Mouse (Mus musculus) activated CD4-positive, CD25-positive, alpha-beta regulatory T cell, adult 4 months (primary cell): ENCODE measurements at regions not wholly inside any gene's neighbourhood (a gene's known extent, or its start where the extent isn't known, plus 50 kb on each side); places are given as distances from the start of the nearest gene placed in this dataset.

Source experiments
- ATAC-seq: one replicate; pipeline ENCODE4 v1.8.0; 2017

DNA sequence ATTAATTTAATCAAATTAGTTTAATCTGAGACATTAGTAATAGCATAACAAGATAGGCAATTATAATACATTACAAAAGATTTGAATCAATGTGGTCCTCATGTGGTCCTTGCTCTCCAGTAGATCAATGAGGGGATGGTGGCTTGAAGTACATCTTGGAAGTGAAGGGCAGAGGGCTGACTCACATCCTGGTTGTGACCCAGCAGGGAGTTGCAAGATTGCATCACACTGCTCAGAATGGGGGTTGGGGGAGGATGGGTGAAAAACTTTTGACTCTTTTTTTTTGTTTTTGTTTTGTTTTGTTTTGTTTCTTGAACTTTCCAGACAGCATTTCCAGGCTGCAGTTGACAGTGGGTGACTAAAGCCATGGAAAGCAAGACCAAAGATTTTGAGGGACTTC lies 191.1 kb upstream of the Dio3 start:
- ATAC-seq: no peak

DNA sequence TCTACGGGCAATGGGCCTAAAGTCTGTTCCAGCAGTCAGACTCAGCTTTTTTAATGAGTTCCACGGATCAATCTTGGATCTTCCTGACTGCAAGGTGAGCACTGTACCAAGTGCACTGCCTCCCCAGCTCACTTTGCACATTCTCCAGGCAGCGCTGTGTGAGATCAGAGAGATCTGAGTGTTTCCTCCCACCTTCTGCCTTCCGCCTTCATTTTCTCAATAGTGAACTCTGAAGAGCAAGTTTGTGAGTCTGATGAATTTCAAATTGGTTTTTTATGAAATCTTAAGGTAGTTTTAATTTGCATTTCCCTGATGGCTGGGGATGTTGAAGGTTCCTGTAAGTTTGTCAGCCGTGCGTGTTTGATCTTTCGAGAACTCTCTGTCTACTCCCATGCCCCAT lies 176.7 kb upstream of the Dio3 start:
- ATAC-seq: no peak

DNA sequence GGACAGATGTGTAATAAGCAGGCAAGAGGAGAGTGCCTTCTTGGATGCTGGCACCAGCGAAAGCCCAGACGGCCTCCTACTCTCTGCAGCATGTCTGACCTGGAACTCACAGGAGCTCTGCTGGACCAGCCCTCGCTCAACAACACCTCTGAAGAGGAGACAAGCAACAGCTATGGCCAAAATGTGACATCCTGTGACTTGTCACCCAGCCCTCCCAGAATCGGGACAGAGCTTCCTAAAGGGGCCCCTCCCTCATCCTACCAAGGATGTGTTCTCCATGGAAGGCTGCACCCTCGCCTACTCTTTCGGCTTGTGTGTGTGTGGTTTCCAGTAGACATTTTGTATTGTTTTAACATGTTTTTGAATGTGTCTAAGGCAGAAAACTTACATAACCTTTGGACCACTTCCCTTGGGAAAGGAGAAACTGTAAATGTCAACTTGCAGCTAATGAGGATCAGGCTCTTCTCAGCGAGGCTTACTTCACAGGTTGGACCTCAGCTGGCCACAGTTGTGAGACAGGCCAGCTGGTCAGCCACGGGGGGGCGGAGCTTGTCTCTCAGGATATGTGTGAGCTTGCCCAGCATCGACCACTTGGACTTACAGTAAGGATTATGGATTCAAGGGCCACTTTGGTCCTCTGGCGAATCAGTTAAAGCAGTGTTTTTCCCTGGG lies 166.7 kb upstream of the Dio3 start:
- no peak for ATAC-seq

DNA sequence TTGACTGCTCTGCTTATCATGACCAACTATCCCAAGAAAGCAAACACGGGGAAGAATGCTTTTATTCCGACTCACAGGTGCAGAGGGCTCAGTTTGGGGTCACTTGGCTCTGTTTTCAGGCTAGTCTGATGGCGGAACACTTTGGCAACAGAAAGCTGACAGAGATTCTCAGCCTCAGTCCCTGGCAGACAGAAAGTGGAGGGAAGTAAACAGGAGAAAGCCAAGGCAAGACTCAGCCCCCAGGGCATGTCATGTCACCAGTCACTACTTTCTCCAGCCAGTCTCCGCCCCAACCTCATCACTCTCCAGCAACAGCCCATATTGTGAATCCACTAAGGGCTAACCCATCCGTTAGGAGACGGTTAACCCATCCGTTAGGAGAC lies 166.2 kb upstream of the Dio3 start:
- no peak for ATAC-seq

DNA sequence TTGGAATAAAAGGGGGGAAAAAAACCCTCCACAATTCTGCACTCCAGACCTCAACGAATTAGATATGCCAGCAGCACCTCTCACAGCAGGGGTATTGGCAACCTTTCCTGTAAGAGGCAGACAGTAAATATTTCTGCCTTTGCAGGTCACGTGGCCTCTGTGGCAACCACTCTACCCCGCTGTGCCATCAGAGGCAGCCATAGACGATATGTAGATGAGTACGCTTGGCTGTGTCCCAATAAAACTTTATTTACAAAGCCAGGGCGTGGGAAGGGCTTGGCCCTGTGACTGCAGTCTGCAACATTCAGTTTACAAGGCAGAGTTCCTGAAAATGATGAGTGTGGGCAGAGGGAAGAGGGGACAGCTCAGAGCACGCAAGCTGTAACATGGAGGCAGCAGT lies 158.7 kb upstream of the Dio3 start:
- no peak for ATAC-seq

DNA sequence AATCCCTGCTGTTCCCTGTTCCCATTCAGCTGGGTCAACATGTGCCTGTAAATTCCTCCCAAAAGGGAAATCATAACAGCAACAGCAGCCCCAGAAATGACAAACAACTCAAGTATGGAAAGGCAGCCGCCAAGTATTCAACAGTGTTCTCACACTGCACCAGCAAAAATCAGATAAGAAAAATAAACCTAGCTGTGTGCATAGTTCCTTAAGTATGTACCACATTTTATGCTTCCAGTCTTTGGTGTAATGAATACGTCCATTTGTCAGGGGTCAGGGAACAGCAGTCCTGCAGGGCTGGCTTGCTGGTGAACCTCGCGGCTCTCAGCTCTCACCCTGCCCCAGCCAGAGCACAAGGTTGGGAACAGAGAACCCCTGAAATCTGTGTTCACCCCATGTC lies 155.9 kb upstream of the Dio3 start:
- no peak for ATAC-seq

DNA sequence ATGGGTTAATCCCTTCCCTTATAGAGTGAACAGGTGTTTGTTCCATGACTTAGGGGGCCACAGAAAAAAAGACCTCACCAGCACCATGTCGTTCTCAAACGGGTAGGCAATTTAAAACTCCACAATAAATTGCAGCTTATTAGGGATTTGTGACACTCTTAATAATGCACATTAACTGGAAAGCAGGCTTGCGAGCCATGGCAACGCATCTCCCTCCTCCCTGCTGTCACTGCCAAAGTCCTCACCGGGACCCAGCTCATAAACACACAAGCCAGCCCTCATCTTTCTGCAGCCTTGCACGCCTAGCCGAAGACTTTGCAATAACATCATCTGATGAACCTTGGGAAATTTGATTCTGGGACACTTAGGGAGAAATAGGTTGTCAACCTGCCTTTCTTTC lies 152.3 kb upstream of the Dio3 start:
- ATAC-seq: no peak

DNA sequence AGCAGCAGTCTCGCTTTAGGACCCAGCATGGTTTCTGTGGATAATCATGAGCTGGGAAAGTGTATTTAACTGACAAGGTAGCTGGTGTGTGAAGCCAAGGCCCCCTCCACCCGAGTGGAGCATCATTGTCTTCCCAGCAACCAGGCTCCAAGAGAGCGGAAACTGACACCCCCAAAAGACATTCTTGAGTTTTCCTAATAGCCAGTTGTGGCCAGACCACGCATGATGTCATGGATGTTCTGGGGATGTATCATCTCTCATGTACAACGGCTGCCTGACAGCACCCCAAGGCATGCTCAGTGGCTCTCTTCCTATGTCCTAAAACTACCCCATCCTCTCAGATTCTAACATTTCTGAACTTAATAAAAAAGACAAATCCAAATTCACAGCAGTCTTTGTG lies 133.5 kb upstream of the Dio3 start:
- ATAC-seq: no peak

DNA sequence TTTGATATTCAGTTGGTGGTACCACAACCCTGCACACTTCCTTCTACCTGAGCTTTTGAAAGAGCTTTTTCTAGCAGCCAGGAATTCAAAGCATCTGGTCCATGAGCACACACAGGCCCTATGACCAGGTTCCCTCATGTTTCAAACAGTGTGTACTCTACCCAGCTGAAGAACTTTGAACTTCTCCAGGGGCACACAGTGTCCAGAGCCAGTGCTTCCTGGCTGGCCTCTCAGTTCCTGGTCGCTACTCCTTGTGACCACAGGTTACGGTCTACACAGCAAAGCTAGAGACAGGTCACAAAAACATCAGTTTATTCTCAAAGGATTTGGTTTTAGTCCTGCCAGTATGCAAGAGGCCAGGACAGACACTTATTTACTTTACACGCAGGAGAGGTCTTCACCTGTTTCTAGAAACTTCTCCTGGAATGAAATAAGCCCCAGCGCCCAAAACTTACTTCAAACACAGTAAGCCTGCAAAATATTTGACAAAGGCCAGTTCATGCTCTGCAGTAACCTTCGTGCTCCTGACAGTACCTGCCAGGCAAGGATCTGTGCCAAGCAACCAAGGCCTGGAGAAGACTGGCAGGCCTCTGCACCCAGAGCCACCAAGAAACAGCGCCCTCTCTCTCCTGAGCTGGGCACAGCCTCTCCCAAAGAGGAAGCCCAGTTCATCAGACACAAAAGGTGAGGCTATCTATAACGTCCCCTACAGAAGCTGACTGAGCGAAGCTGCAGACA lies 124.5 kb upstream of the Dio3 start:
- ATAC-seq: no peak

DNA sequence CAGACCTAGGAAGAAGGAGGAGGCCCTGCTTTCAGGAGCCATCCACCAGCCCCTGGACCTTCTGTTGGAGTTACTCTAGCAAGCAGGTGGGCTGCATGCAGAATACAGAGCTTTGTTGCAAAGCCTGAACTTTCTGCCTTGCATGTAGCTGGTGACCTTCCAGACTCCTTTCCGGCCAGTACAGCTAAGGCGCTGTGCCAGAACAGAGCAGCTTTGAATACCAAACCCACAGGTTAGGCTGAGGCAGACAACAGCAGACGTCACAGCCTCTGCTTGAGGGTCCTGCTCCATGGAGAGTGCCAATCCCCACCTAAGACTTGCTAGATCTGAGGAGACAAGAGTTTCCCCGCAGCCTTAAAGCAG lies 123.9 kb upstream of the Dio3 start:
- ATAC-seq: no peak

DNA sequence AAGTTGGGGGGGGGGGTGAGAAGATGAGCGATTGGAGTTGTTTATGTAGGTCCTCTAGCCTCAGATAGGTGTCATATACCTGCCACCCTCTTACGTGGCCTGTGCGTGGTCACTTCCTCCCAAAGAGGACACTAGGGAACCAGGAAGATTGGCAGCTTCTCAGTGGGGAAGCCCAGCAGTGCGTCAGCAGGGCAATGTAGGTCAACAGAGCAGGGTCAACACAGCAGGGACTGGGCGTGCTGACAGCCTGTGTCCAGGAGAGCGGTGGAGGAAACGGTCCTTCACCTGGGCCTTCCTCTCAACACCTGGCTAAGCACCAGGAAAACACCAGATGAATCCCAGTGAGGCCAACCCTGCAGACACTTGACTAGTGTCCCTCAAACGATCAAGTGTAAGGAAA lies 122.4 kb upstream of the Dio3 start:
- no peak for ATAC-seq

DNA sequence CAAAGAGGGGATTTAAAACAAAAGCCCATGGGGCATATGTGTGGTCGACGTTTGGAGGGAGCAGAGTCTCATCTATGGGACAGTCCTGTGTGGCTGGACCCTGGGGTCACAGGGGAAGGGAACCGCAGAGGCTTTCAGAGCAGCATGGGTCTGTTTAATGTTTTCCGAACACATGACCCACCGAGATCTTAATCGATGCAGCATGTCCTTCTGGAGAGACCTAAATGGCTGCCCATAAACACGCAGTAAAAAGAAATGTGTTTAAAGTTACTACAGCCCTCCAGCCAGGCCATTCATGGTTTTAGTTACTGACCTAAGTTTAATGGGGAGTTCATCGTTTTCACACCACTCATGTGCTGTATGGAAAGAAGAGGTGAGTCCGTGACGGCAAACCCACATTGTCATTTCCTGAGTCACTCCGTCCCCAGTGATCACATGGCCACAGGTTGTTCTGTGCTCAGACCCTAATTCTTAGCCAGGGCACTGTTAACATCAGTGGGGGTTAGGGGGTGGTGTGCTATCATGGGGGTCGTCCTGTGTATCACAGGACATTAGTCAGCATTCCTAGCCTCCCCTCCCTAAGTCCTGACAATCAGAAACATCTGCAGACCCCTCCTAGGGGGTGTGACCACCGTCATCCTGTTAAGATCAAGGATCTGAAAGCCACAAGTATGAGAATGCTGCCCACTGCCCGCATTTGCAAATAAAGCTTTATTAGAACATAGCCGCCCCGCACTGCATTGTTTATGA lies 120.7 kb upstream of the Dio3 start:
- ATAC-seq: no peak

DNA sequence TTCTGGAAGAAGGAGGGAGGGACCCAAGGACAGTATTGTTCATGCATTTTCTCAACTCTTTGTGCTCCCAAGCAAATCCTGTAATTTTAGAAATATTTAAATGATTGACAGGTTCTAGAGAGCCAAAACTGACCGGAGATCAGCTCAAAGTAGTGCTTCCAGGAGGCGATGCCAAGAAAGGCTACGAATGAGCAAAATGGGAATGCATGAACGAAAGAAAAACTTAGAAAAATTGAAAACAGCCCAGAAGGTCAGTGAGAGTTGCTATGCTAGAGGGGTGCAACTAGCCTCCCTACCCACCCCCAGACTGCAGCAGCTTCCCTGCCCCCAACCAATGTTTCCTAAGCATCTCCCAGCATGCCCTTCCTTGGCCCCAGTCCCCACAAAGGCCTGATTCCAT lies 117.6 kb upstream of the Dio3 start:
- no peak for ATAC-seq

DNA sequence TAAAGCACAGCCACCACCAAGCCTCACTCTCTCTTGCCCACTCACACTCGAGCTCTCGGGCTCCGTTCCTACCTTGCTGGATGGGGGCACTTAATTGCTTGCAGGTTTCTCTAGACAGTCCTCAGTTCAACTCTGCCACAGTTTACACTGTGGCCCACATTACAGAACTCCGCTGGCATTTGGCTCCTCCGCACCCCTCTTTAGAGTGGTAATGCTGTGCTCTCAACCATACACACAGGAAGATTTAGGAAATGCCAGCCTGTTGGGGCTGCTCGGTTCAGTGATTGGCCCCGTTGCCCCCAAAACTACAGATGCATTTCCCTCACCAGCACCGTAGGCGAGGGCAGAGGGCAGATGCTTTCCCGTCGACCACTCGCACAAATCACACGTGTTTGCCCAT lies 113.4 kb upstream of the Dio3 start:
- ATAC-seq: no peak

DNA sequence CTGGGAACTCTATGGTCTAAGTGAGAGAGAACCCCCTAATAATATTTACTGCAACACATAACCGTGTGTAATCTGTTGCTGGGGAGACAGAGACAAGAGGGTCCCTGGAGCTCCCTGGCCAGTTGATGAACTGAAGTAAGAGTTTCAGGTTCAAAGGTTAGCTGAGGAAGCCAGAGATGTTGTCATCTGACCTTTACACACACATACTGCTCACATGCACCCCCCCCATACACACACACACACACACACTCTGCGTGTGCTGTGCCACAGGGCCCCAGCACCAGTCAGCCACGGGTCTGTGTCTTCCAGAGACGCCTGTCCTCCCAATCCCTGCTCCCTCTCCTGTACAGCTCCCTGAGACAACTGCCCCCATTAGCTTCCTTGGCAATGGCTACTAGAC lies 110.5 kb upstream of the Dio3 start:
- ATAC-seq: no peak

DNA sequence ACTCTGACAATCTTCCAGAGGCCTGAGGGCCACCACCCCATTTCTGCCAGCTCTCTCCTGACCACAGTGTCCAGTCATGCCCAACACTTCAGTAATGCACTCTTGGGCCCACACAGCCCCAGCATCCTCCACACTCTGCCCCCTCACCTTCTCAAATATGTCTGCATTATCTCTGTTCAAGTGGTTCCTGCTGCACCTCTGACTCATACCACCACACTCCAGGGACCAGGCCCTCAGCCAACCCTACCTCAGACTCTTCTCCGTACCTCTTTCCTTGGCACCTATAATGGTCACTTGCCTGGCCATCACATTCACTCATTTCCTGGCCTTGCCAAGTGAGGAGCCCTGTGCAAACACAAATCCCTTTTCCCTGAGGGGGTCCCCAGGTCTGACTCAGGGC lies 109.6 kb upstream of the Dio3 start:
- ATAC-seq: no peak

DNA sequence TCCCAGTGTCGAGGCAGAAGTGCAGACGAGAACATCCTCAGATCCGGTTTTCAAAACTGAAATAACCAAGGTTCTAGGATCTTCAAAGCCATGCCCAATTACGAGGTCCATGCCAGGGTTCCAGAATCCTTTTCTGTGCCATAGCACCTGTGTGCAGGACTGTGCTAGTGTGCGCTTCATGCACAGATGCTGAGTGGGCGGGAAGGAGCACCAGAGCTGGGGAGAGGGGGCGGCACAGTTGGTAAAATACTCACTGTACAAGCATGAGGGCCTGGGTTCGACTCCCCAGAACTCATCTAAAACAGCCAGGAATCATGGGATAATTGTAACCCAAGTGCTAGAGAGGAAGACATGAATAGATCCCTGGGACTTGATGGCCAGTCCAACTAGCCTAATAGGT lies 108.4 kb upstream of the Dio3 start:
- no peak for ATAC-seq

DNA sequence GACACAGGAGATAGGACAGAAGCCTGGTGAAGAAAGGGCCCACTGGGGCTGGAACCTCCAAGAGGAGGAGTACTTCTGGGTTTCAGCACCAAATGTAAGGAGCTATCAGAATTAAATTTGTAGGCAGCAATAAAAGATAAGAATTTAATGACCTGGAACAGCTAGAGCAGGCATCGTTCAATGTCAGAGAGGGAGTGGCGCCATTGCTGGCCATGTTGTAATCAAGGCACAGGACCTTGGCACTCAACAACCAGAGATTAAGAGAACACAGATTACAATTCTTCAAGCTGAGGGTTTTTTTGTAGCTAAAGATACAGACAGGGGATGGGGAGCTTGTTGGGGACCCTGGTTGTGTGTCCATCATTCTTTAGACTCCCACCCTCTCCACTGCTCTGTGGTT lies 101.0 kb upstream of the Dio3 start:
- no peak for ATAC-seq

DNA sequence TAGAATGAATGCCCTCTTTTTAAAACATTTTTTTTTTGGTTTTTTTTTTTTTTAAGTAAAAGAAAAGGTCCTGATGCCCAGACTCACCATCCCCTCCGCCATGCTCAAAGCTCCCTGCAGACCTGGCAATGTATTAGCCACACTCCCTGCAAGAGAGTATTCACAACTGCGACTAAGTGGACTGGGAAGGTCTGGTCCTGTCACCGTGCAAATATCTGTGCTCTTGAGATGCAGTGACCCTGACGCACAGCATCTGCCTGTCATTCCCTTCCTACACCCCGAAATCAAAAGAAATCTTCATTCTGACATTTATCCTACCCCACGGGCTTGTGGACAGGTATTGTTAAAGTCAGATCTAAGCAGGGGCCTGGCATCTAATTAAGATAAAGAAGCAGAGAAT lies 95.4 kb upstream of the Dio3 start:
- ATAC-seq: no peak

DNA sequence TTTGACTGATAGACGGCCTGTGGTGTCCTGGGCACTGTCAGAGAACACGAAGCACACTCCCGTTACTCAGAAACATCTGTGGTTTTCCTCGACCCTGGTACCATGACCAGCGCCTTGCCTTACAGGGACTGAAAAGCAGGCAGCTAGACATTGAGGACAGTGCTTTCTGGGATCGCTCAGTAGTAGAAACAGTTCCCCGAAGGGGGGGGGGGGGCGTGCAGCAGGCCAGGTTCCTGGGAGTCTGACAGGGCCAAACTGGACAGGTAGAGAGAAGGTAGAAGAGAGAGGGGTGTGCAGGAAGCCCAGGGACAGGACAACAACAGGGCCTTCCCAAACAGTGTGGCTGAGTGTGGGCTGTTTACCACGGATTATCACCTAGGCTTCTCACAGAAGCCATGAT lies 93.5 kb upstream of the Dio3 start:
- ATAC-seq: no peak

DNA sequence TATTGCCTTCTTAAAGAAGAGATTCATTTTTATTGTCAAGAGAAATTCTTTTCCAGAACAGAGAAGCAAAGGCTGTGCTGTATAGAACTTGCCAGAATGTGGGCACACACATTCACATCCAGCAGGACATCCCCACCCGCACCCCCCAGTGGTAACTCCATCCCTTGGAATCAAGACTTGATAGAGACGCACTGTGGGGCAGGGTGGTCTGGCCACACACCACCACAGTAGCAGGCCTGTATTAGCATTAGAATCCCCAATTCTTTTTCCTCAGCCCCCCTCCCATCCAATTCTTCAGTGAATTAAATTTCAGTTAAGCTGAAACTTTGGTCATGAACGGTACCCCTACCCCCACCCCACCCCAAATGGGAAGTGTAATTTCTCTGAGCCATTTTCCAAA lies 92.5 kb upstream of the Dio3 start:
- no peak for ATAC-seq

DNA sequence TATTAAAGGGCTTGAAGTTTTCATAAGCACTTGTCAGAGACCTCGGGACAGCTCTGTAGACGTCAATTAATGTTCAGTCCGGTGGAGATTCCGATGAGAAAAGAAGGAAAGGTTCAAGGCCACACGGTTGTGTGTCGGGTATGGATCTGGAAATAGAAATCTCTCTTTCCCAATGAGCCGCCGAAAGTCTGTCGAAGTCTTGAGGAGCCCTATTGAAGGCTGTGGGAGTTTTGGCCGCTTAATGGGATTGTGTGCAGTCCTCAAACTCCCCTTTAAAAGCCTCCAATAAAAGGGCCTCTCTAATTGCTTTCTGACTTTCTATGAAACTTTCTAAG lies 92.0 kb upstream of the Dio3 start:
- ATAC-seq: no peak

DNA sequence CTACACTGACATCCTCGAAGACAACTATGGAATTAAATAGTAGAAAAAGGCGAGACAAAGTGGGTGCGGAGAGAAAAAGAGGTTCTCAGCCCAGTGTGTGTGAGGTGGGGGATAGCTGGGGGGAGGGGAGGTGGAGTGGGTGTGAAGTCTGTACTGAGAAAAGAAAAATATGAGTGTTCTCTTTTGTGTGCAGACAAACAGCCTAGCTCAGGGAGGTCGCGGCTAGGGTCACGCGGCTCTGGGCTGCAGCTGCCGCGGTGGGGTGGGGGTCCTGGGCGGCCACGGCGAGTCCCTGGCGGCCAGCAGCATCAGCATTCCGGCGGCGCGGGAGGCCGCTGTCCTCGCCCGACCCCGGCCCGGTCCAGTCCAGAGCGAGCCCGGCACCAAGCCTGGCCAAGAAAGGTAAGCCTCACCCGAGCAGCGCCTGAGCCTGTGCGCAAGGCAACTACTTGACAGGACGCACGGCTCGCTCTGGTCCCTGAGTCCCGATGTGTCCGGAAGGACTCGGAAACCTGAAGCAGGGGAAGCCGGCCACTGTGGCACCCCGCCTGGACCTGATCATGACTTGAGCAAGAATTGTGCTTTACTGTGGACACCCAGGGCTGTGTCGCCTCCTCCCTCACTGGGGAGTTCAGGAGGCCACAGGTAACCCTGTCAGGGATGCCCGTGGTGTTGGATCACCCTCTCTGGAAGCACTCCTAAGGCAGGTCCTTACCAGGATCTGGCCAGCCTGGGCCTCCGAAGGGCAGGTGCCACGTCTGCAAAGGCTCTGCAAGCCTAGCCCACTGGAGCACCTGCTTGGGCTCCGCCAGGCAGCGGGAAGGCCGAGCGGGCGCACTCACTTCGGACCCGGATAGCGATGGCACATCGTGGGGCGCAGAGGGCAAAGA lies 91.4 kb upstream of the Dio3 start:
- ATAC-seq: no peak
